Mouse (Mus musculus) ovary, adult 18-20 months (tissue): ENCODE results near the gene Baz1a.
"Not testable (repeated sequence)": the region's sequence is repeated elsewhere in the genome, so short reads cannot be mapped to it uniquely, and the experiment has no call there.

ENCODE experiments used
- DNase-seq: peaks from one replicate; pipeline ENCODE4 v3.0.0; 2022; ENCODE audit warnings: low spot score, mixed read lengths

Baz1a gene

GRCm38 (mm10) chr12:54980939-54981338, 33.2 kb downstream of the Baz1a start:
- DNase-seq = no peak

GRCm38 (mm10) chr12:54980532-54980931, 33.6 kb downstream of the Baz1a start:
- DNase-seq = no peak

GRCm38 (mm10) chr12:54969033-54969432, 45.1 kb downstream of the Baz1a start:
- DNase-seq = no peak

- no peak for DNase-seq
Observed at GRCm38 (mm10) chr12:54965532-54966160, 48.5 kb downstream of the Baz1a start.

GRCm38 (mm10) chr12:54959569-54959968, 54.6 kb downstream of the Baz1a start:
- DNase-seq = no peak

GRCm38 (mm10) chr12:54956974-54957373, 57.2 kb downstream of the Baz1a start:
- no peak for DNase-seq

- no peak for DNase-seq
Observed at GRCm38 (mm10) chr12:54956457-54956856, 57.7 kb downstream of the Baz1a start.

GRCm38 (mm10) chr12:54946116-54946515, 68.0 kb downstream of the Baz1a start:
- DNase-seq = no peak

- not testable (repeated sequence) for DNase-seq
Observed at GRCm38 (mm10) chr12:54942586-54943157, 71.5 kb downstream of the Baz1a start.

- DNase-seq = not testable (repeated sequence)
Observed at GRCm38 (mm10) chr12:54937581-54938343, 76.4 kb downstream of the Baz1a start.

GRCm38 (mm10) chr12:54910387-54910786, 103.8 kb downstream of the Baz1a start:
- no peak for DNase-seq

- not testable (repeated sequence) for DNase-seq
Observed at GRCm38 (mm10) chr12:54892559-54892958, 121.6 kb downstream of the Baz1a start.

GRCm38 (mm10) chr12:54890426-54890825, 123.7 kb downstream of the Baz1a start:
- DNase-seq = no peak

GRCm38 (mm10) chr12:54887580-54888127, 126.5 kb downstream of the Baz1a start:
- DNase-seq = no peak

- no peak for DNase-seq
Observed at GRCm38 (mm10) chr12:54879630-54880029, 134.5 kb downstream of the Baz1a start.

- no peak for DNase-seq
Observed at GRCm38 (mm10) chr12:54879211-54879610, 134.9 kb downstream of the Baz1a start.

- DNase-seq = no peak
Observed at GRCm38 (mm10) chr12:54877875-54878274, 136.3 kb downstream of the Baz1a start.

- DNase-seq = no peak
Observed at GRCm38 (mm10) chr12:54876879-54877278, 137.3 kb downstream of the Baz1a start.

GRCm38 (mm10) chr12:54874711-54875110, 139.4 kb downstream of the Baz1a start:
- no peak for DNase-seq

- DNase-seq = peak; percentile 76
Observed at GRCm38 (mm10) chr12:54862606-54863535, 151.3 kb downstream of the Baz1a start, which contains the start of gene Cfl2. Gene Cfl2 (minus strand): TSS chr12:54862877.

GRCm38 (mm10) chr12:54861991-54862605, 152.1 kb downstream of the Baz1a start:
- DNase-seq = peak; percentile 9
